Mouse (Mus musculus) ES-Bruce4 (cell line): ENCODE data around the gene Olfr520. TPM values are rescaled to one million over a fixed set of nuclear protein-coding genes. Genes with fewer than 3 reads are reported as not detected.
"Not testable (repeated sequence)": the region's sequence is repeated elsewhere in the genome, so short reads cannot be mapped to it uniquely, and the experiment has no call there.

Source experiments
- H3K27ac ChIP-seq: 2 replicates; pipeline ENCODE4 v1.5.1; 2012; ENCODE audit warnings: low read length, inconsistent platforms; ENCODE audit not compliant: insufficient read depth
- H3K27me3 ChIP-seq: 2 replicates; pipeline ENCODE4 v1.6.1; 2012; ENCODE audit warnings: mild to moderate bottlenecking, low read length, inconsistent platforms; ENCODE audit not compliant: control insufficient read depth, poor library complexity, insufficient read depth, severe bottlenecking
- H3K36me3 ChIP-seq: 2 replicates; pipeline ENCODE4 v1.6.1; 2012; ENCODE audit warnings: inconsistent platforms, mild to moderate bottlenecking, low read length, moderate library complexity; ENCODE audit not compliant: control insufficient read depth, poor library complexity, insufficient read depth, severe bottlenecking
- H3K4me1 ChIP-seq: one replicate; pipeline ENCODE4 v1.8.1; 2011; ENCODE audit warnings: low read length; ENCODE audit not compliant: control insufficient read depth, insufficient read depth
- H3K4me3 ChIP-seq: 2 replicates; pipeline ENCODE4 v1.5.1; 2011; ENCODE audit warnings: low read depth, mild to moderate bottlenecking, low read length
- H3K9ac ChIP-seq: 2 replicates; pipeline ENCODE4 v1.6.1; 2012; ENCODE audit warnings: low read depth, mild to moderate bottlenecking, inconsistent platforms; ENCODE audit not compliant: poor library complexity, severe bottlenecking
- H3K9me3 ChIP-seq: replicated peaks from 2 replicates; pipeline ENCODE4 v1.6.1; 2012; ENCODE audit warnings: mild to moderate bottlenecking, low read length, inconsistent platforms; ENCODE audit not compliant: control insufficient read depth, poor library complexity, insufficient read depth, severe bottlenecking
- CTCF ChIP-seq: IDR thresholded peaks from one replicate; pipeline ENCODE4 v1.8.1; 2011; ENCODE audit warnings: low read depth, low read length
- EP300 ChIP-seq: IDR thresholded peaks from 2 replicates; pipeline ENCODE4 v1.6.1; 2011; ENCODE audit warnings: low read depth, low read length; ENCODE audit not compliant: insufficient read depth
- POLR2A ChIP-seq: IDR thresholded peaks from one replicate; pipeline ENCODE4 v1.8.1; 2011; ENCODE audit warnings: low read length; ENCODE audit not compliant: insufficient read depth
- polyA plus RNA-seq: library from polyadenylated mRNA; stranded (reverse); fragments of >200 nt; gene quantifications from 2 replicates; pipeline ENCODE4 v1.2.4, GENCODE M21; 2011; ENCODE audit warnings: low read depth; ENCODE audit not compliant: missing spikeins, insufficient read depth, insufficient read length

Gene Olfr520
- polyA plus RNA-seq, 1 experiment = not detected

DNA sequence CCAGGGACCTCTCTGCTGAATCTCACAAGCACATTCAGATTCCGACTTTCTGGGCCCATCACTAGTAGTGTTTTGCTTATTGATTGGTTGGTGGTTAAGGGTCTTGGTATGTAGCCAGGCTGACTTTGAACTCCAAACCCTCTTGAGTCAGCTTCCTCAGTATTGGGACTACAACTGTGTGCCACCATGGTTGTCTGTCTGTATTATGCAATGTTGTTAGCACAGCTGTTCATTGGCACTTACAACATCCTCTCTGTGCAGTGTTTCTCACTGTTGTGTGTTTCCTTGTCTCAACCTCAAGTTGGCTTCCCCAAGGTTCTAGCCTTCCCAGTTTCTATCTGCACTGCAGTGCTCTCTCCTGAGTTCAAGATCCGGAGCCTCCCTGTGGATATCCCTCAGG is 13.5 kb upstream of the Olfr520 start:
- no peak overlapping the region for H3K27ac ChIP-seq
- H3K9ac ChIP-seq = no peak overlapping the region
- H3K27me3 ChIP-seq = no peaks in the 10 kb centered on the region
- no peaks in the 10 kb centered on the region for H3K9me3 ChIP-seq
- no peaks in the 10 kb centered on the region for H3K36me3 ChIP-seq
- no peaks in the 10 kb centered on the region for H3K4me1 ChIP-seq
- no peak overlapping the region for H3K4me3 ChIP-seq
- TF ChIP-seq EP300 (no peak), CTCF (no peak), POLR2A (no peak)

DNA sequence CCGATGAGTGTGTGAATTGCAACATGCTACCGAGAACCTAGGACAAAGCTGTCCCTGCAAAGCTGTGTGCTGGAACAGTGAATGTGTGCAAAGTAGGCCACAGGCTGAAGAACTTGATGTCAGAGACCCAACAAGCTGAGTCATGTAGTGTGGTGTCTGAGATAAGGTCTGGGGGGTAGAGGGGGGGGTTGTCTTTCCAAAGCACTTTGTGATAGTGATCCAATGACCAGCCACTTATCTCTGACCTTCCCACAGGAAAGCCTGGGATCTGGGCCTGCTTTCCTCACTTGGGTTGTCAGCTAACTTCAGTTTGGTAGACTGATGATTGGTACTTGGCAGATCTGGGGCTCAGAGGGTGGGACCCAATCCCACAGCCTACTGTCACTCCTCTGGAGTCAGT is 4.5 kb downstream of the Olfr520 start:
- Histone ChIP-seq H3K4me3 (no peak overlapping the region), H3K27me3 (no peaks in the 10 kb centered on the region), H3K9ac (no peak overlapping the region), H3K36me3 (no peaks in the 10 kb centered on the region), H3K4me1 (no peaks in the 10 kb centered on the region), H3K9me3 (no peaks in the 10 kb centered on the region), H3K27ac (no peak overlapping the region)
- TF ChIP-seq CTCF = no peak
- TF ChIP-seq EP300 = no peak
- no peak for TF ChIP-seq POLR2A

DNA sequence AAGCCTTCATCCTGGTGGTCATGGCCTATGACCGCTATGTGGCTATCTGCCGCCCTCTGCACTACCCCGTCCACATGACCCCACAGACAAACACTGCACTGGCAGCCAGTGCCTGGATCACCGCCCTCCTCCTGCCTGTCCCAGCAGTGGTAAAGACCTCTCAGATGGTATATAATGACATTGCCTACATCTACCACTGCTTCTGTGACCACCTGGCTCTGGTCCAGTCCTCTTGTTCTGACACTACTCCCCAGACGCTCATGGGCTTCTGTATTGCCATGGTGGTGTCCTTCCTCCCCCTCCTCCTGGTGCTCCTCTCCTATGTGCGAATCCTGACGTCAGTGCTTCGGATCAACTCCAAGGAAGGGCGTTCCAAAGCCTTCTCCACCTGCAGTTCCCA is 5.4 kb downstream of the Olfr520 start:
- not testable (repeated sequence) for H3K4me1 ChIP-seq, H3K4me3 ChIP-seq, H3K9ac ChIP-seq, H3K27me3 ChIP-seq, H3K9me3 ChIP-seq, H3K36me3 ChIP-seq, H3K27ac ChIP-seq

DNA sequence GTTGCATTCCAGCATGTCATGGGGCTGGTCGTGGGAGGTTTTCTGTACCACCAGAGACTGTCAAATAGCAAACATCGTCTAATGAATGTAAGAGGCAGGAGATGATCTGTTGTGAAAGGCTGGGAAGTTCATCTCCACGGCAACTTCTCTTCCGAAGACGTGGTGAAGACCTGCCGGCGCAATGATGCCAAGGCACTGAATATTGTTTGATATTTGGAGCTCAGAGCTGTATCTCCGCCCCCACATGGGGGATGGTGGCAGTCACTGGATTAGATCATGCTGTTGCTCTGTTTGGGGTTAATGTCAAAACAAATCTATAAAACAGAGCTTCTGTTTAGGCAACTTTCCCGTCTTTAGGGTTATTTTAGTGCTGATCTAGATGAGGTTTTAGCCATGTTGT is 9.2 kb downstream of the Olfr520 start:
- Histone ChIP-seq H3K27me3 (no peaks in the 10 kb centered on the region; the same call in none of the 2 replicates), H3K27ac (no peak overlapping the region), H3K36me3 (no peaks in the 10 kb centered on the region), H3K4me1 (no peaks in the 10 kb centered on the region), H3K9me3 (no peaks in the 10 kb centered on the region), H3K9ac (no peak overlapping the region), H3K4me3 (no peak overlapping the region)
- TF ChIP-seq POLR2A (no peak), CTCF (no peak), EP300 (no peak)

DNA sequence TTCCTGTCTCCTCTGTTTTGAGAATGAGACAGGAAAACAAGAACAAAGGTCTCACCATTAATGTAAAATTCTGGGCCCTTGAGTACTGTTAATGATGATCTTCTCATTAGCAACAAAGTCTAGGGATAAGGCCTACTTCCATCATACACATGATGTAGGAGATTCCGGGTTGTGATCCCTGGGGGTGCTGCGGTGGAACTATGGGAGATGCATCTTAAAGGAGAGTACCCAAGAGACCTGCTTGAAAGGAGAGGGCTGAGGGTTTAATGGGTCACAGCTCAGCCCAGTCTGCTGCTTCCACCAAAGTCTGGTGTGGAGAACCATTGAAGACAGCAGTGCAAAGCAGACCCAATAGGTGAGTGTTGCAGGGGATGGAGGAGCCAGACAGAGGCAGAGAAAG is 33.1 kb downstream of the Olfr520 start, which contains the start of gene Olfr521:
TSS of gene Olfr521 (plus strand) at position 301 of the 400 bp plus-strand sequence.
- Histone ChIP-seq H3K9ac (no peak within 1 kb of the TSS), H3K4me1 (no peaks in the 10 kb centered on the region), H3K9me3 (peaks cover 13% of the 10 kb centered on the region), H3K36me3 (no peaks in the 10 kb centered on the region), H3K27ac (no peak within 1 kb of the TSS), H3K4me3 (no peak within 1 kb of the TSS), H3K27me3 (no peaks in the 10 kb centered on the region)
- TF ChIP-seq POLR2A = no peak
- no peak for TF ChIP-seq CTCF
- no peak for TF ChIP-seq EP300

DNA sequence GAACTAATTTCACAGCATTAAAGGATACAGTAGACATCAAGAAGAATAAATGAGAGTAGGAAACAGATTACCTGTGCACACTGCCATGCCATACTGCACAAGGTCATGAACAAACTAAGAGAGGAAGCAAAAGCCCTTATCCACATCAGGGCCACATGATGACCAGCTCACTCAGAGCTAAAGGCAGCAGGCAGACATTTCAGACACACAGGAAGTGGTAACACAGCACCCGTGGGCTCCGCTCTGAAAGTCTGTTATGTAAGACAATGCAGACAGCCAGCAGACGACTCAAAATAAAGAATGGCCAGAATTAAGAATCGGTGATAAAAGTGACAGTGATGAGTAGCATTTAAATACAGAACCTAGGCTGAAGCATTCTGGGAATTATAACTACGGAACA is 51.3 kb downstream of the Olfr520 start:
- Histone ChIP-seq H3K4me1 (no peaks in the 10 kb centered on the region), H3K27ac (no peak overlapping the region), H3K9me3 (no peaks in the 10 kb centered on the region), H3K27me3 (no peaks in the 10 kb centered on the region), H3K9ac (no peak overlapping the region), H3K36me3 (no peaks in the 10 kb centered on the region), H3K4me3 (no peak overlapping the region)
- TF ChIP-seq EP300 (no peak), POLR2A (no peak), CTCF (no peak)

DNA sequence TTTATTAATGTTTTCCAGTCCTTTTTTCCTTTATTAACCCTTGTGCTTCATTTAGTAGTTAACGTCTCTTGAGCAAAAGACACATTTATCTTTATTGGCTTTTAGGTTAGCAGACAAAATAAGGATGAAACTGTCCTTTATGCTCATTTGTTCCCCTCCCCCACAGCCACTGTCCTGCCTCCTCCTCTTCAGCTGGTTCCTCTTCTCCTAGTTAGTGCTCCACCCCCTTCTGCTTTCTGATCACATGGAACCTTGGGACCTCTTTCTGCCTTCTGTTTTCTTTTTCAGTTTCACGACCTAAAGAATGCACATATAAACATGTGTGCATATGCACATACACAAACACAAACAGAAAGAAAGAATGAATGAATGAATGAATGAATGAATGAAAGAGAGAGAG is 51.8 kb downstream of the Olfr520 start:
- Histone ChIP-seq H3K4me3 (no peak overlapping the region), H3K27me3 (no peaks in the 10 kb centered on the region), H3K9me3 (no peaks in the 10 kb centered on the region), H3K9ac (no peak overlapping the region), H3K4me1 (no peaks in the 10 kb centered on the region), H3K27ac (no peak overlapping the region), H3K36me3 (no peaks in the 10 kb centered on the region)
- no peak for TF ChIP-seq POLR2A
- TF ChIP-seq EP300 = no peak
- no peak for TF ChIP-seq CTCF
